Mouse (Mus musculus) small intestine, adult 2 months (tissue): ENCODE measurements around the gene Fbxl13. TPM values are rescaled to one million over a fixed set of nuclear protein-coding genes. Genes with fewer than 3 reads are reported as not detected.
A peak's percentile ranks its signal among the peaks of the same experiment; 100 is the strongest.

Experiments
- H3K27ac ChIP-seq: fragments of 200-500 bp; 2 replicates; pipeline ENCODE4 v1.5.1; 2012; ENCODE audit warnings: low read depth, low read length, control low read depth, inconsistent platforms; ENCODE audit not compliant: insufficient read depth
- H3K27me3 ChIP-seq: fragments of 200-500 bp; 2 replicates; pipeline ENCODE4 v1.6.1; 2012; ENCODE audit warnings: mild to moderate bottlenecking, moderate library complexity, low read length, inconsistent platforms; ENCODE audit not compliant: control insufficient read depth, insufficient read depth
- H3K36me3 ChIP-seq: fragments of 200-500 bp; 2 replicates; pipeline ENCODE4 v1.6.1; 2012; ENCODE audit warnings: mild to moderate bottlenecking, low read length, control low read depth, inconsistent platforms; ENCODE audit not compliant: control insufficient read depth, insufficient read depth
- H3K4me1 ChIP-seq: fragments of 200-500 bp; 2 replicates; pipeline ENCODE4 v1.6.1; 2012; ENCODE audit warnings: low read length, inconsistent platforms, mixed read lengths; ENCODE audit not compliant: control insufficient read depth, insufficient read depth, insufficient read length
- H3K4me3 ChIP-seq: fragments of 200-500 bp; 2 replicates; pipeline ENCODE4 v1.5.1; 2012; ENCODE audit warnings: low read depth, mild to moderate bottlenecking, control low read depth, inconsistent platforms, low read length, moderate library complexity
- CTCF ChIP-seq: fragments of 200-500 bp; IDR thresholded peaks from 2 replicates; pipeline ENCODE4 v1.5.1; 2012; ENCODE audit warnings: low read depth, mild to moderate bottlenecking, control low read depth, inconsistent platforms, low read length, moderate library complexity, mixed read lengths; ENCODE audit not compliant: insufficient replicate concordance, insufficient read length; ENCODE audit errors: extremely low read depth
- POLR2A ChIP-seq: fragments of 200-500 bp; IDR thresholded peaks from 2 replicates; pipeline ENCODE4 v1.6.1; 2012; ENCODE audit warnings: low read depth, mild to moderate bottlenecking, control low read depth, inconsistent platforms, low read length, moderate library complexity
- WGBS: fragments of 180-500 bp; shearing (Covaris S2); methylation state at CpG from one replicate; pipeline ENCODE4 v1.1.7; 2018; 5-methylcytosine and 5-hydroxymethylcytosine counted together
- polyA plus RNA-seq: library from polyadenylated mRNA; depleted of rRNA; stranded (reverse); fragments of >200 nt; gene quantifications from 2 replicates; pipeline ENCODE4 v1.2.3, GENCODE M21; 2012; rRNA removed

The Fbxl13 gene
- polyA plus RNA-seq, 1 experiment = not detected

- Histone ChIP-seq H3K36me3 (no peaks in the 10 kb centered on the region), H3K4me3 (no peak overlapping the region), H3K4me1 (no peaks in the 10 kb centered on the region), H3K27ac (no peak overlapping the region), H3K27me3 (no peaks in the 10 kb centered on the region)
- TF ChIP-seq POLR2A (no peak), CTCF (no peak)
- WGBS = 83% methylated on average over 7 of the region's 7 CpGs
These were observed 178.0 kb downstream of the Fbxl13 start for GRCm38 (mm10) chr5:21467387-21467786.

GRCm38 (mm10) chr5:21440833-21441530, 204.5 kb downstream of the Fbxl13 start:
- TF ChIP-seq POLR2A (no peak), CTCF (no peak)
- Histone ChIP-seq H3K4me1 (peaks cover 12% of the 10 kb centered on the region; the same call in 1 of the 2 replicates), H3K36me3 (no peaks in the 10 kb centered on the region), H3K4me3 (no peak overlapping the region), H3K27ac (peak overlapping the region; percentile 70), H3K27me3 (no peaks in the 10 kb centered on the region)
- WGBS = 13% methylated on average over 8 of the region's 8 CpGs

- Histone ChIP-seq H3K36me3 (peaks cover 2% of the 10 kb centered on the region; the same call in 1 of the 2 replicates), H3K27ac (no peak overlapping the region), H3K4me1 (peaks cover 12% of the 10 kb centered on the region; the same call in 1 of the 2 replicates), H3K27me3 (no peaks in the 10 kb centered on the region), H3K4me3 (no peak overlapping the region)
- 56% methylated on average over 7 of the region's 7 CpGs for WGBS
- TF ChIP-seq CTCF (no peak), POLR2A (no peak)
These were observed 205.9 kb downstream of the Fbxl13 start for GRCm38 (mm10) chr5:21439446-21440110.

GRCm38 (mm10) chr5:21438428-21438827, 207.0 kb downstream of the Fbxl13 start:
- no peaks in the 10 kb centered on the region for H3K27me3 ChIP-seq
- peaks cover 2% of the 10 kb centered on the region; the same call in 1 of the 2 replicates for H3K36me3 ChIP-seq
- no peak overlapping the region for H3K4me3 ChIP-seq
- peaks cover 12% of the 10 kb centered on the region; the same call in 1 of the 2 replicates for H3K4me1 ChIP-seq
- no peak overlapping the region for H3K27ac ChIP-seq
- TF ChIP-seq CTCF (no peak), POLR2A (no peak)
- WGBS = 65% methylated on average over 9 of the region's 9 CpGs

DNA sequence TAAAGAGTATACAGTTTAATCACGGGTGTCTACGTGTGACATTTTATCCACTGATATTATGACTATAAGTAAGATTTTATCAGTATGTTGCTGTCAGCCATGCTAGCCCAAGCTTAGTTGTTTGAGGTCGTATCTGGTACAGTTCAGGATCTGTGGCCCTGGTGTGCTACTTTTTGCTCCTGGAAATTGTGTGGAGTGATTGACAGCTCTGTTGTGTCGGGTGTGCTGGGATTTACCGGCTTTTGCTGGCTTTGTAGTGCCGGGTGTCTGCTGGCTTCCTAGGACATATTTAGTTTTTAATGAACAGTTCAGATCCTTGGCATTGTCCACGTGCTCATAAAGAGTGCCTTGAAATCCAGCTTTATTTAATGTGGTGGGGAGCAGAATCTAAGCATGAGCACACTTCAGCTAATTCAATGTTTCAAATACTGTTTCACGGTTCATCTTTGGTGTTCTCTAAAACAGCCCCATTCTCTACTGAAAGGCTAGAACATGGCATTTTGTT, 208.9 kb downstream of the Fbxl13 start:
- no peak overlapping the region for H3K4me3 ChIP-seq
- H3K27ac ChIP-seq = no peak overlapping the region
- H3K27me3 ChIP-seq = no peaks in the 10 kb centered on the region
- 89% methylated on average over 8 of the region's 8 CpGs for WGBS
- TF ChIP-seq CTCF (no peak), POLR2A (no peak)
- peaks cover 12% of the 10 kb centered on the region; the same call in 1 of the 2 replicates for H3K4me1 ChIP-seq
- peaks cover 4% of the 10 kb centered on the region; the same call in 1 of the 2 replicates for H3K36me3 ChIP-seq

DNA sequence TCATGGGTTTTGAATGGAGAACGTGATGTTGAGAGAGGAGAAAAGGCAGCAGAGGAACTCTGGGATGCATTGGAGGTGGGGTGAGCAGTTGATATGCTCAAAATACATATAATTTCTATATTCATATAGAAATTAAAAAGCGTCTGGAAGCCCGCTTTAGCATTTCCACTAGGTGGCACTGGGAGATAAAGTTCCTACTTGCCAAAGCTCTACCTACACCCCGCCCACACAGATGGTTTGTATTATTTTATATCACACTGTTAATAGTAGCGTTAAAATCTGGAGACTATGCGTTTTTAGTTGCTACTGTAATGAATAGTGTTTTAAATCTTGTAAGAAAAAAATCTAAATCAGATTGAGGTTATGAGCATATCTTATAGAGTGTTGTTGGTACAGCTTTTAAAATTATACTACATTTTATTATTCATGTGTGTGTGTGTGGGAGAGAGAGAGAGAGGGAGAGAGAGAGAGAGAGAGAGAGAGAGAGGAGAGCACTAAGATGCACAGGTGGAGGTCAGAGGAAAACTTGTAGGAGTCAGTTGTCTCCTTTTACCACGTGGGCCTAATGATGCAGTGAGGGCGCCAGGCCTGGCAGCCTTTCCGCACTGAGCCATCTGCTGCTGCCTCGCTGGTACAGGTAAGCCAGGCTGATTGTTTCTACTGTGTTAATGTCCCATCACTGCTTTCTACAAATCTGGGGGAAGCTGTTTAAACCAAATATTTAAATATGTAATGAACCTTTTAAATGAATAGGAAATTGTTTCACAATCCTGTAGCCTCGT, 211.1 kb downstream of the Fbxl13 start:
- WGBS = 62% methylated on average over 11 of the region's 11 CpGs
- Histone ChIP-seq H3K27ac (no peak overlapping the region), H3K36me3 (peaks cover 4% of the 10 kb centered on the region; the same call in 1 of the 2 replicates), H3K4me1 (no peaks in the 10 kb centered on the region; the same call in 1 of the 2 replicates), H3K27me3 (no peaks in the 10 kb centered on the region), H3K4me3 (no peak overlapping the region)
- TF ChIP-seq CTCF (no peak), POLR2A (no peak)

Other genes starting within 250 kb of the Fbxl13 start
- gene Ccdc146, start 221.0 kb downstream of the Fbxl13 start, polyA plus RNA-seq = not detected in 2 replicates
- 1.7 and 2.3 TPM in 2 replicates for gene Fam185a, start 220.7 kb downstream of the Fbxl13 start, polyA plus RNA-seq
- 0.37 and 0.56 TPM in 2 replicates for gene Lrrc17, start 102.1 kb downstream of the Fbxl13 start, polyA plus RNA-seq
- gene Armc10, start 179 bp upstream of the Fbxl13 start, polyA plus RNA-seq = 12.0 and 31.8 TPM in 2 replicates
- 0.85 and 1.3 TPM in 2 replicates for gene Napepld, start 55.8 kb upstream of the Fbxl13 start, polyA plus RNA-seq
- 9.2 and 14.6 TPM in 2 replicates for gene Pmpcb, start 91.5 kb upstream of the Fbxl13 start, polyA plus RNA-seq
- gene Dnajc2, start 139.6 kb upstream of the Fbxl13 start, polyA plus RNA-seq = 3.2 and 9.2 TPM in 2 replicates
- gene Psmc2, start 139.6 kb upstream of the Fbxl13 start, polyA plus RNA-seq = 4.4 and 8.7 TPM in 2 replicates
- not detected in 2 replicates for gene Slc26a5, start 220.0 kb upstream of the Fbxl13 start, polyA plus RNA-seq